ENCODE assay signal across 28 mouse cellular contexts in the genomic region with DNA sequence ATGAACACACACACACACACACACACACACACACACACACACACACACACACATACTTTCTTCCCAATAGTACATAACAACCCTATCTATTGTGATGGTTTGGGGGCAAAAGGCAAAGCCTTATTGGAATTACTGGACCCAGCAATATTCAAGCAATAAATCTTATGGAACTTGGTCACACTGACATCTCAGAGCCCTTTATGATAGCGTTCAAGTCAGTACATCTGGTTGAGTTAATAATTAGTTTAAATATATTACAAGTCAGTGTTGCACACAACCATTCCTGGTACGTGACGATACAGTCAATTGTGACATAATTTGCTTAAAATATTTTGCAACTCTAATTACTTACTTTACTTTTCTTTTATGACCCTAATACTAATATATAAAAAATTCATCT. TPM values are rescaled to one million over a fixed set of nuclear protein-coding genes. Genes with fewer than 3 reads are reported as not detected.
"Had no signal": no experiment of that assay in that cellular context is flagged by ENCODE, and none has a peak within 500 bp of the region (broad histone marks: within the 10 kb centered on the region; RNA-seq: fewer than 3 reads in every experiment).

No protein-coding gene starts in this region.

- ATAC-seq: forebrain, embryonic 13.5 days; forebrain, embryonic 15.5 days; forebrain, embryonic 16.5 days; forebrain, postnatal 0 days had no signal

- H3K4me3 ChIP-seq: embryonic facial prominence, embryonic 10.5 days; embryonic facial prominence, embryonic 12.5 days; embryonic facial prominence, embryonic 13.5 days; embryonic facial prominence, embryonic 15.5 days; erythroblast, embryonic 14.5 days; forebrain, embryonic 10.5 days; forebrain, embryonic 12.5 days; forebrain, embryonic 13.5 days; forebrain, embryonic 15.5 days; gastrocnemius, adult 2 months; heart, adult 2 months had no signal

- H3K27ac ChIP-seq: embryonic facial prominence, embryonic 10.5 days; embryonic facial prominence, embryonic 12.5 days; embryonic facial prominence, embryonic 13.5 days; embryonic facial prominence, embryonic 15.5 days; forebrain, embryonic 10.5 days; forebrain, embryonic 12.5 days; forebrain, embryonic 13.5 days; forebrain, embryonic 15.5 days; gastrocnemius, adult 2 months; heart, adult 2 months had no signal

- DNase-seq: cerebellum, adult 18-20 months; cerebellum, adult 8-10 months; cerebellum, adult 9-10 months; cerebellum, adult 9-11 months; cerebellum, postnatal 10 days; cerebellum, postnatal 14 days; cerebellum, postnatal 25 days; cerebellum, postnatal 36 days; embryo, embryonic 11 days; forebrain, postnatal 0 days; gastrocnemius, adult 2 months; gastrocnemius, postnatal 10 days; gastrocnemius, postnatal 14 days; gastrocnemius, postnatal 25 days; gastrocnemius, postnatal 36 days; heart, adult 11 months; heart, adult 18-20 months; heart, adult 2 months had no signal

- H3K9ac ChIP-seq: embryonic facial prominence, embryonic 12.5 days; embryonic facial prominence, embryonic 13.5 days; embryonic facial prominence, embryonic 15.5 days; forebrain, embryonic 12.5 days; forebrain, embryonic 13.5 days; forebrain, embryonic 15.5 days; forebrain, postnatal 0 days had no signal

- H3K9me3 ChIP-seq: embryonic facial prominence, embryonic 10.5 days; embryonic facial prominence, embryonic 12.5 days; embryonic facial prominence, embryonic 13.5 days; embryonic facial prominence, embryonic 15.5 days; forebrain, embryonic 10.5 days; forebrain, embryonic 12.5 days; forebrain, embryonic 13.5 days; forebrain, embryonic 15.5 days had no signal

- H3K4me1 ChIP-seq: embryonic facial prominence, embryonic 10.5 days; embryonic facial prominence, embryonic 12.5 days; forebrain, embryonic 10.5 days; forebrain, embryonic 12.5 days; forebrain, embryonic 13.5 days had no signal

- H3K4me2 ChIP-seq: embryonic facial prominence, embryonic 12.5 days; embryonic facial prominence, embryonic 13.5 days; embryonic facial prominence, embryonic 15.5 days; forebrain, embryonic 12.5 days; forebrain, embryonic 13.5 days; forebrain, embryonic 15.5 days had no signal

- H3K27me3 ChIP-seq: embryonic facial prominence, embryonic 12.5 days; embryonic facial prominence, embryonic 13.5 days; embryonic facial prominence, embryonic 15.5 days; forebrain, embryonic 12.5 days; forebrain, embryonic 13.5 days; forebrain, embryonic 15.5 days had no signal

- H3K36me3 ChIP-seq: embryonic facial prominence, embryonic 10.5 days; embryonic facial prominence, embryonic 12.5 days; embryonic facial prominence, embryonic 13.5 days; embryonic facial prominence, embryonic 15.5 days; forebrain, embryonic 10.5 days; forebrain, embryonic 12.5 days; forebrain, embryonic 15.5 days had no signal

RNA-seq across cellular contexts. Expression of gene Pcsk5, which starts 22.4 kb away (rescaled TPM):
- polyA plus RNA-seq: erythroblast, embryonic 14.5 days had no signal
